Mouse (Mus musculus): Measurements from ENCODE around the gene Galnt10.

Gene Galnt10

DNA sequence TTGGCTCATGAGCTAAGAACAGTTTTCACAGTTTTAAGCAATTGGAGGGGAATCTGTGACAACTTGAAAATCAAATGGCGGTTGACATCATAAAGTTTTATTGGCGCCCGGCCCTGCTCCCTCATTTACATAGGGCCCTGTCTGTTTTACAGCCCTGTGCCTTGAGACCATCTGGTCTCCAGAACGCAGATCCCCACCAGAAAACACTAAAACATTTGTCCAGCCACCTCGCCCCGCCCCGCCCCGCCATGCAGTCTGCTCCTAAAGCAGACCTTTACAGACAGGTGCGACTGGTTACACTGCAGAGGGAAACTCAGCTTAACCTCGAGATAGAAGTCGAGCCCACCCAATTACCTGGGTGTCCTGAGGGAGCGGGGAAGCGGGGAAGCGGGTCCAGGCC is 134.6 kb downstream of the Galnt10 start:
- Histone ChIP-seq H3K36me3 (ENCODE audit: control insufficient read depth, insufficient read depth, low read length, poor library complexity, severe bottlenecking) (peaks cover 3% of the 10 kb centered on the region), H3K27me3 (ENCODE audit: control insufficient read depth, insufficient read depth, low read length, poor library complexity, severe bottlenecking) (no peaks in the 10 kb centered on the region)
- no peak for DNase-seq (ENCODE audit: low read depth, low spot score)

DNA sequence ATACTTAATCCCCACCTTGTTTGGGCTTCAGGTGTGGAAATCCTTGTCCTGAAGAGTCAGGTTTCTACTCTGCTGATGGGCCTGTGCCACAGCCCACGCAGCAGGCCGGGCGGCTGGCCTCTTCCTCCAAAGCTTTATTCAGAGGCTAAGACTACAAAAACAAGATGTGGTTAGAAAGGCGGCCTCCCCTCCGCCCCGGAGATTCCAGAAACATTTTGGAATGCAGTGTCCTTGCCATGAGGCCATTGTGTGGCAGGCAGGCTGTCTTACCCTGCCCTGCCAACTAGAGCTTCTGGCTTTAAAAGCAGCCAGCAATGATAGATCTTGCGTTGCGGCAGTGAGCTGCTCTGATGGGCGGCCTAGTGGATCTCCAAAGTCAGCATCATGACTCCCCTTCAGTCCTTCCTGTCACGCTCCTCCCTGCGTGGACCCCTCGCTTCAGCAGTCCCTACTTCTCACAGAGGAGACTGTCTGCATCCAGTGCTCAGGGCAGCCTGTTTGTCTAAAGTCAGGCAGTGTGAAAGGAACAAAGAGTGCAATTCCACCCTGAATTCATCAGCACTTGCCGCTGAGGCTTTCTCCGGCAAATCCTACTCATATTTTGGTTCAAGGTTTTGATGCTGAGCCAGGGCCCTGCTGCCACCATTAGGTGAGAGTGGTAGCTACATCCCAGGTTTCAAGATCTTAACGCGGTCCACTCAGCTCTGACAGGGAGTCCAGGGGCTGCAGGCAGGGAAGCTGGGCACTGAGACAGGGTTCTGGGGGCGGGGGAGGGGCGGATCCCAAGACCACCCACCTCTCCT is 141.6 kb downstream of the Galnt10 start:
- no peak for DNase-seq (ENCODE audit: low read depth, low spot score)
- H3K27me3 ChIP-seq (ENCODE audit: control insufficient read depth, insufficient read depth, low read length, poor library complexity, severe bottlenecking) = no peaks in the 10 kb centered on the region

DNA sequence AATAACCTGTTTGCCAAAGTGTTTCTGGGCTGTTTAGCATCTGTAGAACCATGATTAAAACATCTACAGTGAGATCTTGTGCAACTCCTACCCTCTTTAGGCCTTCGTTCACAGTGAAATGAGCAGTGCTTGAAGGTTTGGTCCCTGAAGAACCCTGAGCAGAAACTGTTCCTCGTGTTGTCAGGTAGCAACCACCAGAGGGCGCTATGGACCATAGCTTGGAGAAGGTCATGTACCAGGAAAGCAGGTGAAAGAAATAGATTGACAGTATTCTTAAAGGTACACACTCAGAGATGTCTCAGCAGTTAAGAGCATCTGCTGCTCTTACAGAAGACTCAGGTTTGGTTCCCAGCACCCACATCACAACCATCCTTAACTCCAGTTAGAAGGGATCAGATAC is 142.7 kb downstream of the Galnt10 start:
- DNase-seq (ENCODE audit: low read depth, low spot score) = peak; percentile 84
- Histone ChIP-seq H3K36me3 (ENCODE audit: control insufficient read depth, insufficient read depth, low read length, poor library complexity, severe bottlenecking) (no peaks in the 10 kb centered on the region; the same call in 1 of the 2 replicates), H3K27me3 (ENCODE audit: control insufficient read depth, insufficient read depth, low read length, poor library complexity, severe bottlenecking) (no peaks in the 10 kb centered on the region; the same call in 1 of the 2 replicates)

More for the DNA sequence above, 141.6 kb downstream of the Galnt10 start:
- no peaks in the 10 kb centered on the region; the same call in none of the 2 replicates for H3K36me3 ChIP-seq (ENCODE audit: control insufficient read depth, insufficient read depth, low read length, poor library complexity, severe bottlenecking)

DNA sequence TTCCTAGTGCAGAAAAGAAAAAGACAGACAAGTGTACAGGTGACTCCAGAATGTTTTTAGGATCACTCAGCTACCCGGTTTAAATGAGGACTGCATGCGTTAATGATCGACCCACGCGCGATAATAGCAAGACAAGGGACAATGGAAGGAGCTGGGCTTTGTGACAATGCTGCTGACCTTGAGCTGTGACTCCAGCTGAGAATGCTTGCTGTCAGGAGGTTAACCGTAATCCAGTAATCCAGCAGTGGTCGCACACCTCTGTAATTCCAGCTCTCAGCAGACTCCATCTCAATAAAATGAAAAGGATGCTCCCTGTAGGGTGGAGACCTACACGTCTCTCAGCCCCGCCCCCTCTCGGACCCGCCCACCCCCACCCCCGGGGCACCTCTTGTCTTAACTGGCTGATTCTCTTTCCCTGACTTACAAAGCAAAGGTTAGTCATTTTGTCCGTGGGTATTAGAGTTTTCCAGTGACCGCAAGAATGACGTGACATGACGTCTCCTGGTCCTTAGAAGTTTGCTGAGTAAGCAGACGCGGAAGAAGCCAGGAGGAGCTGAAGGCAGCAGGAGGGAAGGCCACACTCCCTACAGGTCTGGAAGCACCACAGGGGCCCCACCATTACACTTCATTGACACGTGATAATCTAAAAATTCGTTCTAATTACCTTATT is 145.8 kb downstream of the Galnt10 start:
- H3K36me3 ChIP-seq (ENCODE audit: control insufficient read depth, insufficient read depth, low read length, poor library complexity, severe bottlenecking) = no peaks in the 10 kb centered on the region
- no peaks in the 10 kb centered on the region; the same call in 1 of the 2 replicates for H3K27me3 ChIP-seq (ENCODE audit: control insufficient read depth, insufficient read depth, low read length, poor library complexity, severe bottlenecking)
- DNase-seq (ENCODE audit: low read depth, low spot score) = no peak

DNA sequence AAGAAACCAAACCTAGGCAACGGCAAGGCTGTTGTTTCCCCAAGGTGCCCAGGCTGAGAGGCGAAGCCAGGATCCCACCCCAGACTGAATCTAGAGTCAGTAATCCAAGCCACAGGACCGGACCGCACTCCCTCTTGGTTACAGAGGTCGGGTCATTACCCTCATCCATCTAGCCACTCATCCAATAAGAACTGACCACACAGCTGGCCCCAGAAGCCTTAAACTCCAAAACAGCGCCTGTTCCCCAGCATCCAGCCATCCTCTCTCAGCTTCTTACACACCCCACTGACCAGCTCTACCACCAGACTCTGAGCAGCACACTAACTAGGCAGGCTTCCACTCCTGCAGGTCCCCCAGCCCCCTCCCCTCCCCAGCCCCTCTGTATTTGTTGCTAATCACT is 149.8 kb downstream of the Galnt10 start:
- no peaks in the 10 kb centered on the region for H3K36me3 ChIP-seq (ENCODE audit: control insufficient read depth, insufficient read depth, low read length, poor library complexity, severe bottlenecking)
- no peaks in the 10 kb centered on the region; the same call in 1 of the 2 replicates for H3K27me3 ChIP-seq (ENCODE audit: control insufficient read depth, insufficient read depth, low read length, poor library complexity, severe bottlenecking)
- no peak for DNase-seq (ENCODE audit: low read depth, low spot score)

DNA sequence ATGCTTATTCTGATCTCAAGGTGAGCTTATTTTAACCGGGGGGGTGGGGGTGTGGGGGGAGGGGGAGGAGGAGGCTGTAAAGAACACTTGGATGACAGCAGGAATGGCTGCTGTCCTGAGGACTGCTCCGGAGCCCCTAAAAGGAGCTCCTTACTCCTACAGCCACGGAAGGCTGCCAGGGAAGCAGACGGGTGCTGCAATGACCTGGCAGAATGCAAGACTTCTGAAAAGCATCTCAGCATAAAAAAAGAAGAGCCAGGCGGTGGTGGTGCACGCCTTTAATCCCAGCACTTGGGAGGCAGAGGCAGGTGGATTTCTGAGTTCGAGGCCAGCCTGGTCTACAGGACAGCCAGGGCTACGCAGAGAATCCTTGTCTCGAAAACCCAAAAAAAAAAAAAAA is 152.6 kb downstream of the Galnt10 start:
- Histone ChIP-seq H3K27me3 (ENCODE audit: control insufficient read depth, insufficient read depth, low read length, poor library complexity, severe bottlenecking) (no peaks in the 10 kb centered on the region), H3K36me3 (ENCODE audit: control insufficient read depth, insufficient read depth, low read length, poor library complexity, severe bottlenecking) (no peaks in the 10 kb centered on the region)
- no peak for DNase-seq (ENCODE audit: low read depth, low spot score)

DNA sequence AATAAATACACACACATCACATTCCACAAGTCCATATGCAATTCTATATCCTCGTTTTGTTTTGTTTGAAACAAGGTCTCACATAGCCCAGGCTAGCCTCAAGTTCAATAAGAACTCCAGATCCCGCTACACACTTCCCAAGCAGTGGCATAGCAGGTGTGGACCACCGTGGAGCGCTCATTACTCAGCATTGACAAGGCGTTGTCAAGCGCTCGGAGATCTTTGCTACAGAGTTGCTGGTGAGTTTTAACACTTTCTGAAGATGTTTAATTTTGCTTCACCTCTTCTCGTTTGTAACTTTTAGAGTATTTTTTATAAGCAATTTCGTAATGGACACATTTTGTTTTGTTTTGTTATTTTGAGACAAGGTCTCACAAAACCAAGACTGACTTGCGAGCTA is 154.2 kb downstream of the Galnt10 start:
- DNase-seq (ENCODE audit: low read depth, low spot score) = no peak
- Histone ChIP-seq H3K36me3 (ENCODE audit: control insufficient read depth, insufficient read depth, low read length, poor library complexity, severe bottlenecking) (no peaks in the 10 kb centered on the region), H3K27me3 (ENCODE audit: control insufficient read depth, insufficient read depth, low read length, poor library complexity, severe bottlenecking) (no peaks in the 10 kb centered on the region)

DNA sequence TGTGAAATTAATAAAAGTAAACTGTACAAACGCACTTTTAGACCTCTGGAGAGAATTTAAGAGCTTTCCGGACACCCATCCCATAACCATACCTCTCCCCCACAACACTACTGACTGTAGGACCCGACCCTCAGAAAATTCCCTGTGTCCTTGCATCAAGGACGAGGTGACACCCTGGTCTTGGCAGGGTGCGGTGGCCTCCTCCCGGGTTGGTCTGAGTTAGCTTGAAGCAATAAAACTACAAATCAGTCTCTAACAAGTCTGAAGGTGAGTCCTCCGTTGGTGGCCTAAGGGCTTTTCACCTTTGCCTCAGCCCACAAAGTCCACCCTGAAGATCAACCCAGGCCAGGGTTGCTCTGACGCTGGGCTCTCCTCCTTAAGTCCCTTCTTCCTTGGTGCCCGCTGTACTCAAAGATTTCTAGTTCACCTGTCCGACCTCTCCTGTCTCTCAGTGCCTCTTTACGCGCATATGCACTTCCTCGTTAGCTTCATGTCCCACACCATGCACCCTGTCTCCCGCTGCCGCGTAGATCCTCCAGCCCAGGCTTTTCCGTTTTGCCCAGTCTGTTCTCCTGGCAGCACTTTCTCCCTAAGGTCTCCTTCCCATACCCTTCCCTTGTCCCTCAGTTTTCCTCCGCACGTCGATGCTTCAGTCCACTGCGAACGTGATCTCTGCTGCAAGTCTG is 155.2 kb downstream of the Galnt10 start:
- DNase-seq (ENCODE audit: low read depth, low spot score) = peak; percentile 27

DNA sequence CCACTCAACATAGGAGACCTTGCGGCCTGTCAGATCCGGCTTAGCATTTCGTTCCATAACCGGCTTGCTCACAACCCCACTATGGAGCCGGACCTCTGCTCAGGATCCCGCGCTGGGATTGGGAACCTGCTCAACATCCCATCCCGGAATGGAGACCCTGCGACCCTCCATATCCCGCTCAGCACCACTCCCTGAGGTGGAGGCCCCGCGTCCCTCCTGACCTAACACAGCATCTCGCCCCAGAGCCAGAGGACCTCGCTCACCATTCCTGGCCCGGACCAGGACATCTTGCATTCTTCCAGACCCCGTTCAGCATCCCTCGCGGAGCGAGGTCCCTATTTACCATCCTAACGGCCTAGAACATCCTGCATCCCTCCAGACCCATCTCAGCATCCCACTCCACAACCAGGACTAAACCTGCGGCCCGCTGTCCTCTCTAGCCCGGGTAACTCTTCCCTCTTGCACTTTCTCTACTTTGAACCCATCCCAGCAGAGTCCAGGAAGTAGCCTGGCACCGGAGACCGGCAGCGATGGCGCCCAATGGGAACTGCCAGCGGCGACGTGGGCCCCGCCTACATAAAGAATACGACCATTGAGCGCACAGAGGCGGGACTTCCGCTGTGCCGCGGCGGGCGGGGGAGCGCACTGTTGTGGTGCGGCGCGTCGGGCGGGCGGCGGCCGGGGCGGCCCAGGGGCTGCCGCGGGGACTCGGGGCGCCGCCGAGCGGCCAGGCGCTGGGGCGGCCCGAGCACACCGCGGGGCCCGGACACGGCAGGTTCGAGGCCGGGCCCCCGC is 155.9 kb downstream of the Galnt10 start, which contains the start of gene Sap30l:
Gene Sap30l (plus strand): TSS at position 667 of the 795 bp plus-strand sequence.
- peak; percentile 95 for DNase-seq (ENCODE audit: low read depth, low spot score)
- Histone ChIP-seq H3K36me3 (ENCODE audit: control insufficient read depth, insufficient read depth, low read length, poor library complexity, severe bottlenecking) (no peaks in the 10 kb centered on the region), H3K27me3 (ENCODE audit: control insufficient read depth, insufficient read depth, low read length, poor library complexity, severe bottlenecking) (no peaks in the 10 kb centered on the region)

More for the DNA sequence above, 155.2 kb downstream of the Galnt10 start:
- H3K36me3 ChIP-seq (ENCODE audit: control insufficient read depth, insufficient read depth, low read length, poor library complexity, severe bottlenecking) = no peaks in the 10 kb centered on the region
- H3K27me3 ChIP-seq (ENCODE audit: control insufficient read depth, insufficient read depth, low read length, poor library complexity, severe bottlenecking) = no peaks in the 10 kb centered on the region

DNA sequence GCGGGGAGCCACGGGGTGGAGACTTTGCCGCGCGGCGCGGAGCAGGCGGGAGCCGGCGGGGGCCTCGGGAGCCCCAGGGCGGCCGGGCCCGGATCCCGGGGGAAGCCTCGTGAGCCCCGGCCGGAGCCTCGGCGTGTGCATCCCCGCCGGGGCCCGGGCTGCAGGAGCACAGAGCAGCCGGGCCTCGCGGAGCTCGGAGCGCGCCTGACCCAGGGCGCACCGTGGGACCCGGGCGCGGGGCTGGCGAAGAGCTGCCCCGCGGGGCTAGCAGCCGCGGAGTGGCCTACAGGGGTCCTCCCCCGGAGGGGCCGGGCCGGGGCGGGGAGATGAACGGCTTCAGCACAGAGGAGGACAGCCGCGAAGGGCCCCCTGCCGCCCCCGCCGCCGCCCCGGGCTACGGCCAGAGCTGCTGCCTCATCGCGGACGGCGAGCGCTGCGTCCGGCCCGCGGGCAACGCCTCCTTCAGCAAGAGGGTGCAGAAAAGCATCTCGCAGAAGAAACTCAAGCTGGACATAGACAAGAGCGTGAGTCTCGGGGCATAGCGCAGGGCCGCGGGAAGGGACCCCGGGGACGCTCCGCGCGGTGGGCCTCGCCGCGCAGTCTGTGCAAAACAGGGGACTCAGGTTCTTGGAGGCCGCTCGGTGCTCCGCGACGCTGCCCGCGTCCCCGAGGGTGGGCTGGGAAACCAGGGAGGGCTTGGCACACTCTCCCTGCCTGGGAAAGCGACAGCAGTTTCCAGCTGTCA is 156.7 kb downstream of the Galnt10 start:
- Histone ChIP-seq H3K36me3 (ENCODE audit: control insufficient read depth, insufficient read depth, low read length, poor library complexity, severe bottlenecking) (no peaks in the 10 kb centered on the region), H3K27me3 (ENCODE audit: control insufficient read depth, insufficient read depth, low read length, poor library complexity, severe bottlenecking) (no peaks in the 10 kb centered on the region)
- peak; percentile 35 for DNase-seq (ENCODE audit: low read depth, low spot score)

DNA sequence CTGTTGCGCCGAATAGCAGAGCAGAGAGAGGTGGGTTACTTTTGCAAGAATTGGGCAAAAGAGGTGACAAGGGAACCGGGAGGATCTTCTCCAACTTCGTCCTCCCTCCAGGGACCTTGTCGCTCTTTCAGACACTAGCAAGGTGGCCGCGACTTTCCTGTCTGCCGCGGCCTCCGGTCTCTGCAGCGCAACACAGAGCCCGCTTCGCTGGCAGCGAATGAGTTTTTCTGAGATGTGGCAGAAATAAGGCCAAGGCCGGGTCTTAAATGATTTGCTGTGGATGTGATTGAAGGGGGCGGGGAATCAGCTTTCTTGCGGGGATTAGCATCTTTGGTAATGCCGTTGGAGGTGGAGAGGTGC is 157.2 kb downstream of the Galnt10 start:
- Histone ChIP-seq H3K27me3 (ENCODE audit: control insufficient read depth, insufficient read depth, low read length, poor library complexity, severe bottlenecking) (no peaks in the 10 kb centered on the region), H3K36me3 (ENCODE audit: control insufficient read depth, insufficient read depth, low read length, poor library complexity, severe bottlenecking) (no peaks in the 10 kb centered on the region)
- DNase-seq (ENCODE audit: low read depth, low spot score) = peak; percentile 18

DNA sequence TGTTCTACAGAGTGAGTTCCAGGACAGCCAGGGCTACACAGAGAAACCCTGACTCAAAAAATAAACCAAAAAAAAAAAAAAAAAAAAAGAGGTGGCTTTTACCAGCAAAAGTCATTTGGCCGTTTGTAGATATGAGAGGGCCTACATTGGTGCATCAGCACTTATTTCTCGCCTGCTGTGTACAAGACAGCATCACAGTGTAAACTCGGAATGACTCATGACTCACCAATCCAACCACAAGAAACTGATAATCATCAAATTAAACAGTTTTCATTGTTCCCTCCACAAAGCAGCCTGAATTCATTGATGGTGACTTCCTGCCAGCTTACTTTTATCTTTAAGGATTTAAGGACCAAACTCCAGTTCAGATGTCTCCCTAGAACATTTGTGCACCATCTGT is 159.8 kb downstream of the Galnt10 start:
- DNase-seq (ENCODE audit: low read depth, low spot score) = no peak
- Histone ChIP-seq H3K27me3 (ENCODE audit: control insufficient read depth, insufficient read depth, low read length, poor library complexity, severe bottlenecking) (no peaks in the 10 kb centered on the region), H3K36me3 (ENCODE audit: control insufficient read depth, insufficient read depth, low read length, poor library complexity, severe bottlenecking) (no peaks in the 10 kb centered on the region)

DNA sequence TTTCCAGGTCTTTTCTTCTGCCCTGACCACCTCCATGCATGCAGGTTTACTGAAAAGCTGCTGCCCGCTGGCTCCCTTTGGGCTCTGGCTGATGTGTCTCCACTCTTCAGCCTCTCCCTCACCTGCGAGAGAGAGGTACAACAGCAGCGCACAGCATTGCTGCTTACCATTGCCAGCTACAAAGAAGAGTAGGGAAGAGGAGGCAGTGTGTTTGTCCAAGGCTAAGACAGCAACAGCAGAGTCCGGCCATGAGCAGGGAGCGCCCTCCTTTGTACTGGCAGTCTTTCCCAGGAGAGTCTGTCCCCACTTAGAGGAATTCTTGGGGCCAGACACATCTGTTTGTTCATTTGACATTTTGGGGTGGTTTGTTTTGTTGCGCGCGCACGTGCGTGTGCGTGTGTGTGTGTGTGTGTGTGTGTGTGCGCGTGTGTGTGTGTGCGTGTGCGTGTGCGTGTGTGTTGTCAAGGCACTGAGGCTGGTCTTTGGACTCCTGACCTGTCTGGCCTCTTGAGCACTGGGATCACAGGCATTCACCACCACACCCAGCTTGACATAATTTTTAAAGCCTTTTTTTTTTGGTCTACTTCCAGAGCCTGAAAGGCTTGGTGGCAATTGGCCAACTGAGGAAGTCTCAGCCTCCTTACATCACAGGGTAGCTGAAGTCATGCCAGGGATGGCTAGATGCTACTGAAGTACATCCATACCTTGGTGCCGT is 163.9 kb downstream of the Galnt10 start:
- Histone ChIP-seq H3K36me3 (ENCODE audit: control insufficient read depth, insufficient read depth, low read length, poor library complexity, severe bottlenecking) (peaks cover 3% of the 10 kb centered on the region), H3K27me3 (ENCODE audit: control insufficient read depth, insufficient read depth, low read length, poor library complexity, severe bottlenecking) (no peaks in the 10 kb centered on the region)
- DNase-seq (ENCODE audit: low read depth, low spot score) = no peak

Data from splenic B cell, adult 2 months (primary cell).